Mouse (Mus musculus) left cerebral cortex, adult 2 months (tissue): ENCODE data around the gene Nalcn. TPM values are rescaled to one million over a fixed set of nuclear protein-coding genes. Genes with fewer than 3 reads are reported as not detected.
"Not testable (repeated sequence)": the region's sequence is repeated elsewhere in the genome, so short reads cannot be mapped to it uniquely, and the experiment has no call there.

Experiments used
- DNase-seq, 2 experiments: peaks; one replicate each; pipeline ENCODE4 v3.0.0; 2021 to 2022; ENCODE audit warnings: low spot score in 2 of 2, mixed read lengths in 1 of 2; ENCODE audit errors: extremely low spot score in 1 of 2
- H3K27ac ChIP-seq: fragments of 200-600 bp; 2 replicates; pipeline ENCODE4 v1.8.1; 2022
- H3K4me3 ChIP-seq: fragments of 200-600 bp; 2 replicates; pipeline ENCODE4 v1.8.1; 2022
- CTCF ChIP-seq: fragments of 200-600 bp; IDR thresholded peaks from 2 replicates; pipeline ENCODE4 v1.8.1; 2022; ENCODE audit warnings: antibody characterized with exemption, mild to moderate bottlenecking, moderate library complexity
- intact Hi-C: fragments of 180-260 bp; cut with DNase I; formaldehyde crosslinking; loops from one replicate; pipeline ENCODE4 v1.15.1; 2025
- long read RNA-seq, 2 experiments: library from polyadenylated mRNA; stranded (forward); transcript quantifications; one replicate each; pipeline ENCODE4 v2.0.0; 2021; ENCODE audit warnings: borderline mapping rate in 2 of 2
- total RNA-seq, 2 experiments: library from RNA; stranded (reverse); gene quantifications; 2 replicates each; pipeline ENCODE4 v1.2.3; 2021

Gene Nalcn
- total RNA-seq = 10 to 100 TPM; 66.0 to 66.3 TPM
- long read RNA-seq, experiment 1, full-length matches to known transcripts = 11 of 40 reads
- long read RNA-seq, experiment 1, partial matches to known transcripts = 9 of 40 reads
- long read RNA-seq, experiment 1, other reads (novel, unspliced or antisense) = 20 of 40 reads
- long read RNA-seq, experiment 2, full-length matches to known transcripts = 8 of 27 reads
- long read RNA-seq, experiment 2, partial matches to known transcripts = 7 of 27 reads
- long read RNA-seq, experiment 2, other reads (novel, unspliced or antisense) = 12 of 27 reads

DNA sequence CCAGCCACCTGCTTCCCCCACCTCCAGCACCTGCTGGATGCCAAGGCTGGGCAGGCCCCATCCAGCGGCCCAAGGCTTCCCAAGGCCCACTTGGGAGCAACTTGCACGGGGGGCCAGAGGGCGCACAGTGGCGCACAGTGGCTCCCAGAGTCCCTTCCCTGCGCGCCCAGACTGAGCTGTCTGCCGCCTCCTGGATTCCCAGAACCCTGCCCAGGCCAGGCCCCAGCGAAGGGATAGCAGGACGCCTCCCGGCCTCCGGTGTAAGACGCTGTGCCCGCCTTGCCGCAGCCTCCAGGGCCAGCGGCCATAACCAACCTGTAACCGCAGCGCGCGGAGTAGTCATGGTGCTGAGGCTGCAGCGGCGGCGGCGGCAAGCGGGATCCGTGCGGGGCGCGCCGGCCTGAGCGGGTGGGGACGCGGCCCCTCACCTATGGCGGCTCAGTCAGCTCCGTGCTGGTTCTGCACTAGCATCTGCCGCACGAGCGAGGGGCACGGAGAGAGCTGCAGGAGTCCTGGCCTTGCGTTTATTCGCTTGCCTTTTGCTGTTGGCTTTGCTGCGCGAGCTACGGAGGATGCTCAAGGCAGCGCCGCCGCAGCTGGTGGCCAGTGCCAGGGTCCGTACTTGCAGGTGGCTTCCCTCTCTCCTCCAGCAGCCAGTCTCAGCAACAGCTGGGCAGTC, at the start of gene Nalcn:
Nalcn (minus strand) TSS at position 644 of the 679 bp plus-strand sequence.
- intact Hi-C loops = no loop called here
- H3K4me3 ChIP-seq = peak within 1 kb of the TSS; percentile 69
- DNase-seq = peak; percentile 61 to 70
- H3K27ac ChIP-seq = peak within 1 kb of the TSS; percentile 97
- TF ChIP-seq CTCF = no peak

- intact Hi-C loops, H3K27ac ChIP-seq, H3K4me3 ChIP-seq, DNase-seq: not testable (repeated sequence)
Observed at GRCm38 (mm10) chr14:123671076-123671475, 44.1 kb upstream of the Nalcn start.

DNA sequence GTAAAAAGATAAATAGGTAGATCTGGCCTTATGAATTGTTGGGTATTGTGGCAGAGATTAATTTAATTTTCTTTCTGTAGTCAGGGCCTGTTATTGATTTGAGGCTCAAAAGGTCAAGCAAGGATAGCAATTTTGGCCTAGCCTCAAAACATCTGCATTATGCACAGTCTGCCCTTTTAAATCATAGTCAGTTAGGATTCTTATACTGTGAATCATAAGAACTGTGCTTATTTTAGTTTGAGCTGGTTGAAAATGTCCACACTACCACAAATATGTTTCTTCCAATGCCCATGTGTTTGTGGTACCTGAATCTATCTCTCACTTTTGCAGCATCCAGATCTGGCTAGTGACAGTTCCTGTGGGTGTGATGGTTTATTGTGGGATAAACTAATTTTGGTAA, 37.5 kb upstream of the Nalcn start:
- intact Hi-C loops = no loop called here
- DNase-seq = no peak
- no peak overlapping the region for H3K4me3 ChIP-seq
- no peak overlapping the region for H3K27ac ChIP-seq
- no peak for TF ChIP-seq CTCF

DNA sequence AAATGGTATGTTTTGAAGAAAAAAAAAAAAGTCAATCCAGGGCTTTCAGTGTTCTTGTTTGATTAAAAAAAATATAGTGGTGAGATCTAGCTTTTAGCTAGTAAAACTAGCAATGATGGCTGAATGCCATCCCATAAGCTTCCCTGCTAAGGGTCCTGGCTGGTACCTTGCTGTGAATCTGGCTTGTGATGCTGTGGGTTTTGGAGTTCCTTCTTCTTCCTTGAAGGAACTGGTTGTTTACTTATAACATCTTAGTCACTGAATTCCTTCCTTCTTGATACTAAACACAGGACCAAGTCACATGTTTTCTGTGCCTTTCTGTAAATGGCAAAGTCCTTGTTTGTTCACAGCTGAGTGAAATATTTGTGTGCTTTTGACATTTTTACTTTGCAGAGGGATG, 36.3 kb upstream of the Nalcn start:
- DNase-seq = no peak
- intact Hi-C loops = no loop called here
- Histone ChIP-seq H3K27ac (no peak overlapping the region), H3K4me3 (no peak overlapping the region)
- TF ChIP-seq CTCF = no peak

- DNase-seq = no peak
- no peak for TF ChIP-seq CTCF
- Histone ChIP-seq H3K4me3 (no peak overlapping the region), H3K27ac (no peak overlapping the region)
- intact Hi-C loops = no loop called here
Observed at GRCm38 (mm10) chr14:123662386-123662785, 35.4 kb upstream of the Nalcn start.

GRCm38 (mm10) chr14:123661091-123661491, 34.1 kb upstream of the Nalcn start:
- TF ChIP-seq CTCF = peak; percentile 58
- intact Hi-C loops = no loop called here
- no peak overlapping the region for H3K27ac ChIP-seq
- peak; percentile 20 to 36 for DNase-seq
- no peak overlapping the region for H3K4me3 ChIP-seq

DNA sequence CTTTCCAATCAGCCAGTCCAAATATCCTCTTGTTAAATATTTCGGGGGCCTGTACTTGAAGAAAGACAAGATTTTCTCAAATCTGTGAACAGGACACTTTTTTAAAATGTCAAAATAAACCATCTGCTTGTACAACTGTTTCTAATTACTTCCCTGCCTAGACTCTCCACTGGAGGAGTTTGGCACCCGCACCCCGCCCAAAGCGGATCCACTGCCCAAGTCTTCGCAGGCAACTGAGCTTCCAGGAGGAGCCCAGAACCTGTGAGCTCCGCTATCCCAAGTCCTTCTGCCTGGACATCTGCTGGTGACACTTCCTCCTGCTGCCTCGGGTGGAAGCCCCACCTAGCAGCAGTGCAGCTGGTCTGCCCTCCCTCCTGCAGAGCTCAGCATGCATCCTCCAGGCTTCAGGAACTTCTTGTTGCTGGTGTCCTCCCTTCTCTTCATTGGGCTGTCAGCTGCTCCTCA, 33.0 kb upstream of the Nalcn start, which contains the start of gene Itgbl1:
Itgbl1 (plus strand) TSS at position 51 of the 465 bp plus-strand sequence.
- peak; percentile 20 to 32 for DNase-seq
- Histone ChIP-seq H3K27ac (no peak within 1 kb of the TSS), H3K4me3 (no peak within 1 kb of the TSS)
- no peak; the same call in 1 of the 2 replicates for TF ChIP-seq CTCF
- intact Hi-C loops = loop anchor here (10.0 kb wide), 1 partner anchor 285 kb away; no protein-coding TSS in a partner anchor

- TF ChIP-seq CTCF = no peak
- intact Hi-C loops = no loop called here
- peak overlapping the region; percentile 97 for H3K27ac ChIP-seq
- peak overlapping the region; percentile 69 for H3K4me3 ChIP-seq
- DNase-seq = peak in 1 of 2 experiments; percentile 10
Observed at GRCm38 (mm10) chr14:123627180-123627562, 227 bp upstream of the Nalcn start.

- Histone ChIP-seq H3K27ac (no peak overlapping the region), H3K4me3 (no peak overlapping the region)
- no peak for DNase-seq
- intact Hi-C loops = no loop called here
- no peak for TF ChIP-seq CTCF
Observed at GRCm38 (mm10) chr14:123622969-123623368, 4.0 kb downstream of the Nalcn start.

DNA sequence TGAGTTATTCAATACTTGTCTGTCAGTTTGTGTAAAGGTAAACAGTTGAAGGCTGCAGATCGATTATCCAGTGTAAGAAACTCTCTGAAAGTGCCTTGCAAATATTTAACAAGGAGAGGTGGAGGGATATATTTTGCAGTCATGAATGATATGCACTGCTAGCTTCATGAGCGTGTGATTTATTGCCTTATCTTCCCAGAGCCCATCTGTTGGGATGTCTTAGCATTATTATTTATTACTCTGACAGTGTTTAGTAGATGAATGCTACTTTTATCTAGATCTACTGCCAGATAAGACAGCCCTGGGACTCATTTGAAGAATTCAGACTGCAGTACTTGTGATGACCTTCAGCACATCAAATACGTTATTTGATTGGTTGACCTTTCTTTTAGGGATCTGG, 31.7 kb downstream of the Nalcn start:
- intact Hi-C loops = no loop called here
- no peak for TF ChIP-seq CTCF
- no peak for DNase-seq
- Histone ChIP-seq H3K4me3 (no peak overlapping the region), H3K27ac (no peak overlapping the region)

DNA sequence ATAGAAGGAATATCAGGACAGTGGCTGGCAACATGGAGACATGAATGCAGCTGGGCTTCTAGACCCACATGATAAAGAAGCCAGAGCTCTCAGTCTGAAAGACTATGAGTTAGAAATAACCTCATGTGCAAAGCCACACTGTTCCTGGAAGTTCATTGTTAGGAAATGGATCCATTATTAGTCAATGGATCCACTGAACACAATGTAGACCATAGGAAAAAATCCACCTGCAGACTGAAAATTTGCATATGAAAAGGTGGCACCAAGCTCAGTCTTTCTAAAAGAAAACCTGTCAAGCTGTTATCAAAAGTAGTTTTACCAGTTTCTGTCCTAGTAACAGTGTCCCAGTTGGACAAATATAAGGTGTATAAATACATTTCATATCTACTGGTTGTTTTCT, 39.5 kb downstream of the Nalcn start:
- TF ChIP-seq CTCF = no peak
- intact Hi-C loops = no loop called here

GRCm38 (mm10) chr14:123582433-123582832, 44.5 kb downstream of the Nalcn start:
- H3K4me3 ChIP-seq = no peak overlapping the region
- no peak for TF ChIP-seq CTCF
- intact Hi-C loops = no loop called here
- H3K27ac ChIP-seq = no peak overlapping the region
- DNase-seq = no peak

More for the DNA sequence above, 39.5 kb downstream of the Nalcn start:
- H3K4me3 ChIP-seq = no peak overlapping the region
- no peak overlapping the region for H3K27ac ChIP-seq
- DNase-seq = no peak
